Mouse (Mus musculus) stomach, postnatal 0 days (tissue): ENCODE measurements around the gene Fgf9.
A peak's percentile ranks its signal among the peaks of the same experiment; 100 is the strongest.

Experiments
- CTCF ChIP-seq: IDR thresholded peaks from 2 replicates; pipeline ENCODE4 v1.5.1; 2016; ENCODE audit warnings: antibody characterized with exemption, low read depth, mild to moderate bottlenecking, moderate library complexity
- EP300 ChIP-seq: optimal IDR thresholded peaks from 2 replicates; pipeline ENCODE3; 2016; ENCODE audit warnings: antibody characterized with exemption

DNA sequence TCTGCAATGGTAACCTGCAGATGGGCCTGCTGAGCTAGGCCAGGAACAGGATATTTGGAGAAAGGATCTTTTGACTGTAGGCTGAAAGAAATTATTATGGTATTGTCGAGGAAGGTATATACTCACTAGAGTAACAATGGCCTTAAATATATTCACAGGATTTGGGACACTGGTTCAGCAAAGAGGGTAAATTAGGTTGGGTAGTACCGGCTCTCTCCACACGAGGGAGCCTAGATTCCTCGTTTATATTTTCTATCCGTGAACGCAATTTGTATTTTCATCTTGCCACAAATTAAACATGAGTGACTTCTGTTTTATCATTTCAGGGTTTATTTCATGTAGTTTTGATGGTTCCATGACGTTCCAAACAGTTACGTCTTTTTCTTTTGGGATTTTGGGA is 35.8 kb upstream of the Fgf9 start:
- TF ChIP-seq CTCF: peak; percentile 85
- TF ChIP-seq EP300: no peak
